8 mouse cellular contexts compared by ENCODE assay signal in the genomic region with DNA sequence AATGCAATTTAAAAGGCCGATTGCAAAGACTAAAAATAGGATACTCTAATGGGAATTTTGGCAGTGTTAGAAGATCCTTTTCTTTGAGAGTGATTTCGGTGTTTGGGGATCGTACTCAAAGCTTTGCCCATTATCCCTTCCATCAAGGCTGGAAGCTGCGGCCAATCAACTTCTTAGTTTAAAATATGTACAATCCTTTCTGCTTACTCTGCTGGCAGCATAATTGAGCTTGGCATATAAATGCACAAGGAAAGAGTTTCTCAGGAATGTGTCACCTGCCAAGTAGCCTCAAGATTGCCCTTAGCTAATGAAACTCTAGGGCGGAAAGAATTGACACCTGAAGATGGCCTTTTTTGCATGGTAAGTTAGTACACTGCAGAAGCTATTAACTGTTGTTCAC. TPM values are rescaled to one million over a fixed set of nuclear protein-coding genes. Genes with fewer than 3 reads are reported as not detected.
DNase-seq lines count a peak whose midpoint lies in the region; ATAC-seq lines count a peak whose summit lies in the region.

No protein-coding gene starts in this region.

- H3K27ac ChIP-seq in heart, embryonic 14.5 days (replicated peaks in 1 of 2; ENCODE audit: control insufficient read depth in 1 of 2, insufficient read depth in 1 of 2, low read depth in 2 of 2, low read length in 2 of 2): peak overlapping the region; percentile 33 to 91; a peak in 3 of 4 replicates
- H3K27ac ChIP-seq in hindbrain, embryonic 14.5 days: peak overlapping the region; percentile 92; the same call in 1 of the 2 replicates
- peak overlapping the region; percentile 97 for H3K27ac ChIP-seq in midbrain, embryonic 12.5 days (replicated peaks)

- DNase-seq in heart, postnatal 10 days: no peak
- peak; percentile 50 for DNase-seq in NIH3T3 (ENCODE audit: low read depth)
- peak; percentile 40 for DNase-seq in hindbrain, embryonic 14.5 days (ENCODE audit: low spot score)
- DNase-seq in spleen, adult 12 weeks (ENCODE audit: low spot score): no peak
- no peak for DNase-seq in left cerebral cortex, adult 18-20 months (ENCODE audit: low spot score in 2 of 2)
- DNase-seq in frontal cortex, postnatal 25 days (ENCODE audit: low spot score in 2 of 2): no peak

- peaks cover 5 to 25% of the 10 kb centered on the region in 2 experiments for H3K4me1 ChIP-seq in heart, embryonic 14.5 days (ENCODE audit: control insufficient read depth in 2 of 2, insufficient read depth in 2 of 2, low read length in 2 of 2)
- peaks cover 21% of the 10 kb centered on the region for H3K4me1 ChIP-seq in hindbrain, embryonic 14.5 days (replicated peaks; ENCODE audit: control insufficient read depth, insufficient read depth, low read length)
- H3K4me1 ChIP-seq in midbrain, embryonic 12.5 days: peaks cover 22% of the 10 kb centered on the region

- H3K9me3 ChIP-seq in heart, embryonic 14.5 days (ENCODE audit: control insufficient read depth, low read length): no peaks in the 10 kb centered on the region
- no peaks in the 10 kb centered on the region for H3K9me3 ChIP-seq in hindbrain, embryonic 14.5 days (ENCODE audit: control insufficient read depth, low read length)
- no peaks in the 10 kb centered on the region for H3K9me3 ChIP-seq in midbrain, embryonic 12.5 days

- ATAC-seq in heart, embryonic 14.5 days (ENCODE audit: insufficient number of reproducible peaks, insufficient read depth, low FRiP score, low read depth): no peak
- ATAC-seq in hindbrain, embryonic 14.5 days (ENCODE audit: low FRiP score): no peak
- no peak for ATAC-seq in midbrain, embryonic 12.5 days (ENCODE audit: low FRiP score, low read depth)

- intact Hi-C loops in heart, postnatal 10 days (cut with DNase I): loop anchor here (2.0 to 5.0 kb wide), 3 partner anchors 36 to 78 kb away; no protein-coding TSS in a partner anchor

- H3K4me2 ChIP-seq in heart, embryonic 14.5 days (ENCODE audit: low read length): peak overlapping the region; percentile 79
- H3K4me2 ChIP-seq in hindbrain, embryonic 14.5 days (replicated peaks): peak overlapping the region; percentile 66
- H3K4me2 ChIP-seq in midbrain, embryonic 12.5 days (replicated peaks): peak overlapping the region; percentile 58

- H3K4me3 ChIP-seq in heart, embryonic 14.5 days (ENCODE audit: control insufficient read depth in 1 of 2, insufficient read depth in 1 of 2, low read depth in 1 of 2, low read length in 2 of 2): peak overlapping the region; percentile 75 to 88; a peak in 3 of 4 replicates
- H3K4me3 ChIP-seq in hindbrain, embryonic 14.5 days (replicated peaks; ENCODE audit: low read length): peak overlapping the region; percentile 65
- peak overlapping the region; percentile 82 for H3K4me3 ChIP-seq in midbrain, embryonic 12.5 days

- peak overlapping the region; percentile 87 for H3K9ac ChIP-seq in heart, embryonic 14.5 days (ENCODE audit: low read length)
- peak overlapping the region; percentile 75 for H3K9ac ChIP-seq in hindbrain, embryonic 14.5 days
- H3K9ac ChIP-seq in midbrain, embryonic 12.5 days (replicated peaks): peak overlapping the region; percentile 82; the same call in 1 of the 2 replicates

- 12% methylated on average over 5 of the region's 5 CpGs for WGBS in heart, embryonic 14.5 days
- 10% methylated on average over 5 of the region's 5 CpGs for WGBS in hindbrain, embryonic 14.5 days
- WGBS in midbrain, embryonic 12.5 days: 17% methylated on average over 5 of the region's 5 CpGs

- H3K27me3 ChIP-seq in heart, embryonic 14.5 days (ENCODE audit: control insufficient read depth, insufficient read depth, low read length): no peaks in the 10 kb centered on the region
- H3K27me3 ChIP-seq in hindbrain, embryonic 14.5 days (ENCODE audit: control insufficient read depth, insufficient read depth, low read length): no peaks in the 10 kb centered on the region
- no peaks in the 10 kb centered on the region for H3K27me3 ChIP-seq in midbrain, embryonic 12.5 days

- H3K36me3 ChIP-seq in heart, embryonic 14.5 days (ENCODE audit: control insufficient read depth, insufficient read depth, low read length): peaks cover 18% of the 10 kb centered on the region
- no peaks in the 10 kb centered on the region for H3K36me3 ChIP-seq in hindbrain, embryonic 14.5 days (replicated peaks; ENCODE audit: control insufficient read depth, insufficient read depth)
- no peaks in the 10 kb centered on the region for H3K36me3 ChIP-seq in midbrain, embryonic 12.5 days

RNA-seq across cellular contexts. Expression of gene Cnst, which starts 1.0 kb away (rescaled TPM):
- polyA plus RNA-seq in heart, embryonic 14.5 days (2014; fragmentation: Nextera tagmentation; extraction: Ambion mirVana): 17.6 and 18.1 TPM in 2 replicates
- 10 to 100 TPM; 38.6 to 44.9 TPM for total RNA-seq in heart, postnatal 10 days (2021)
- polyA plus RNA-seq in hindbrain, embryonic 14.5 days (2014; fragmentation: Nextera tagmentation; extraction: Ambion mirVana): 26.4 and 32.5 TPM in 2 replicates
- 26.9 and 32.3 TPM in 2 replicates for polyA plus RNA-seq in midbrain, embryonic 12.5 days (2016; fragmentation: Nextera tagmentation; extraction: Ambion mirVana)
- total RNA-seq in left cerebral cortex, adult 18-20 months (2021): 10 to 100 TPM; 37.2 to 40.1 TPM

RNA-seq across cellular contexts. Expression of gene Tfb2m, which starts 1.1 kb away (rescaled TPM):
- polyA plus RNA-seq in heart, embryonic 14.5 days (2014; fragmentation: Nextera tagmentation; extraction: Ambion mirVana): 26.6 and 29.0 TPM in 2 replicates
- 10 to 100 TPM; 32.5 to 37.9 TPM for total RNA-seq in heart, postnatal 10 days (2021)
- 29.4 and 31.3 TPM in 2 replicates for polyA plus RNA-seq in hindbrain, embryonic 14.5 days (2014; fragmentation: Nextera tagmentation; extraction: Ambion mirVana)
- 24.6 and 27.0 TPM in 2 replicates for polyA plus RNA-seq in midbrain, embryonic 12.5 days (2016; fragmentation: Nextera tagmentation; extraction: Ambion mirVana)
- total RNA-seq in left cerebral cortex, adult 18-20 months (2021): 10 to 100 TPM; 20.8 to 23.8 TPM

RNA-seq across cellular contexts. Expression of gene Smyd3, which starts 29.3 kb away (rescaled TPM):
- polyA plus RNA-seq in heart, embryonic 14.5 days (2014; fragmentation: Nextera tagmentation; extraction: Ambion mirVana): 11.0 and 11.3 TPM in 2 replicates
- 1 to 10 TPM; 5.8 to 6.7 TPM for total RNA-seq in heart, postnatal 10 days (2021)
- 25.4 and 28.2 TPM in 2 replicates for polyA plus RNA-seq in hindbrain, embryonic 14.5 days (2014; fragmentation: Nextera tagmentation; extraction: Ambion mirVana)
- 12.2 and 14.3 TPM in 2 replicates for polyA plus RNA-seq in midbrain, embryonic 12.5 days (2016; fragmentation: Nextera tagmentation; extraction: Ambion mirVana)
- 10 to 100 TPM; 26.6 to 27.4 TPM for total RNA-seq in left cerebral cortex, adult 18-20 months (2021)

Comparison
In these comparisons a context has a peak if more than half of its experiments do, and no peak if none do; other contexts are left out.
1. DNase-seq: peak in NIH3T3 (single experiment) and hindbrain, embryonic 14.5 days (single experiment); none in heart, postnatal 10 days (0 of 2), spleen, adult 12 weeks (single experiment), left cerebral cortex, adult 18-20 months (0 of 2) and frontal cortex, postnatal 25 days (0 of 2).
2. Peak in every context shown above with its lines, with median percentiles within 50 percentile points of each other: H3K27ac ChIP-seq, H3K4me2 ChIP-seq, H3K4me3 ChIP-seq and H3K9ac ChIP-seq.